Mouse (Mus musculus): Measurements from ENCODE around the gene Adamts13. TPM values are rescaled to one million over a fixed set of nuclear protein-coding genes. Genes with fewer than 3 reads are reported as not detected.

The Adamts13 gene
- total RNA-seq (2012; rRNA removed) (75.1 and 130 TPM in 2 replicates), polyA plus RNA-seq (2012; ENCODE audit: insufficient read depth in 1 of 2, insufficient read length in 2 of 2, low read depth in 1 of 2, low replicate concordance in 2 of 2, missing spikeins in 1 of 2) (10 to 100 TPM in 1 of 2 experiments, not detected in 1; 19.7 TPM)

DNA sequence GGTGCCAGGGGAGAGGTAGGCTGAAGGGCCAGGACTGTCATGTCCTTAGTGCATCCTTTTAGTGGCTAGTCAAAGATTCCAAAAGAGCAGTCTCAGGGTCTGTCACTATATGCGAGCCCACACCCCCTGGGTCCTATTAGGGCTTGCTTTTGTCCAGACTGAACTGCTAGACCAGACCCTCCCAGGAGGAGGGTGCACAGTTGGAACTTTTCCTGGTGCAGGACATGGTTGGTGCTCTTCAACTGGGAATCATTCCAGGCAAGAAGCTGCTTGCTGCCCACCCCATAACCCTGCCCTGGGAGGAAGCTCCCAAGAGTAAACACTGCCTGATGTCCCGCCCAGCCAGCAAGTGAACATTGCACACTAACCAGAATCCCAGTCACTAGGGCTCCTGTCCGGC lies at the start of gene Adamts13:
Gene Adamts13, plus strand, starts transcription at position 301 of the 400 bp plus-strand sequence.
- no peak within 1 kb of the TSS for H3K27ac ChIP-seq (ENCODE audit: control insufficient read depth, low read depth, low read length)
- peaks cover 0 to 14% of the 10 kb centered on the region in 2 experiments; a peak in 2 of 4 replicates for H3K4me1 ChIP-seq (ENCODE audit: control insufficient read depth in 1 of 2, insufficient read depth in 2 of 2, low read length in 2 of 2)

DNA sequence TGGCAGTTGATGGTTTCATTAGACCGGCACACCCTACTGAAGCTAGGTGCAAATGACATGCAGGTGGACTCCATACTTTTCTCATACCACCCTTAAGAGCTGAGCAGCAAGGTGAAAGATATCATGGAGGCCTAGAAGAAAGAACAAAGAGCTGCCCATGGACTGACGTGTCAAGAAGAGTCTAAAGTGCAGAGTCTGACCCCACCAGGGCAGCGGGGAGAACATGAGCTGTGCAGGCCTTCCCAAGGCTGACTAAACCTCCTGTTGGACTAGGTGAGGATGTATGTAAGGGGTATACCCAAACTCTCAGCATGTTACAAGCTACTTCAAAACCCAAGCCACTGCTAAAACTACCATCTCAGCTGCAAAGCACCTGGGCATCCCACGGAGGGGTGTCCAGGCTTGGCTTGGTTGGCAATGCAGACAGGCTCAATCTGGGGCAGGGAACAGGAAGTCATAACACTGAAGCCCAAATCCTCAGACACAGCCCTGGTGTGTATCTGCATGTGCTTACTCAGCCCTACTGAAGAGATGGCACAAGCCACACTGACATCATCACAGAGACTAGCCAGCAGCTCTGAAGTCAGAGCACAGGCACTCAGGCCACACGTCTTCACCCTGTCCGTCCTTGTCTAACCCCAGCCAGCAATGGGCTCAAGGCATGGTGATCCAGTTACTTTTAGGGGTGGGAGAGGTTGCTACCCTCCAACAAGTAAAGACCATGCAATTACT lies 45.3 kb upstream of the Adamts13 start:
- Histone ChIP-seq H3K27ac (ENCODE audit: control insufficient read depth, low read depth, low read length) (no peak overlapping the region), H3K4me1 (ENCODE audit: control insufficient read depth in 1 of 2, insufficient read depth in 2 of 2, low read length in 2 of 2) (peaks cover 5 to 21% of the 10 kb centered on the region in 2 experiments; a peak in 3 of 4 replicates)

More for the DNA sequence above, at the start of gene Adamts13:
- no peaks in the 10 kb centered on the region for H3K79me2 ChIP-seq (ENCODE audit: control insufficient read depth, insufficient read depth, low read length, poor library complexity)
- H3K36me3 ChIP-seq (ENCODE audit: control insufficient read depth in 1 of 2, insufficient read depth in 2 of 2, low read length in 2 of 2): peaks cover 0 to 2% of the 10 kb centered on the region in 2 experiments; a peak in 1 of 4 replicates
- H3K27me3 ChIP-seq (ENCODE audit: control insufficient read depth in 1 of 2, insufficient read depth in 2 of 2, low read length in 2 of 2): no peaks in the 10 kb centered on the region
- no peak within 1 kb of the TSS for H3K9ac ChIP-seq (ENCODE audit: control insufficient read depth, low read depth, low read length, poor library complexity, severe bottlenecking)
- no peak for DNase-seq (ENCODE audit: low read depth, low spot score)
- H3K9me3 ChIP-seq (replicated peaks; ENCODE audit: insufficient read depth, low read length): no peaks in the 10 kb centered on the region
- no peak for TF ChIP-seq ZMIZ1 (IDR thresholded peaks at IDR 0.05; ENCODE audit: low read depth, low read length)
- no peak for TF ChIP-seq TAL1 (IDR thresholded peaks at IDR 0.05; ENCODE audit: low read length)
- no peak for TF ChIP-seq POLR2AphosphoS5 (IDR thresholded peaks at IDR 0.05; ENCODE audit: borderline replicate concordance, low read depth, low read length)
- TF ChIP-seq MEF2A (IDR thresholded peaks at IDR 0.05; ENCODE audit: extremely low read depth, insufficient replicate concordance, low read depth, low read length, poor library complexity, severe bottlenecking): no peak
- TF ChIP-seq RAD21 (IDR thresholded peaks at IDR 0.05; ENCODE audit: low read depth, low read length): no peak
- no peak for TF ChIP-seq ZC3H11A (IDR thresholded peaks at IDR 0.05; ENCODE audit: low read depth, low read length)
- no peak for TF ChIP-seq EP300 (IDR thresholded peaks at IDR 0.05; ENCODE audit: low read depth in 1 of 2, low read length in 2 of 2)
- TF ChIP-seq KAT2A (conservative IDR thresholded peaks at IDR 0.05; ENCODE audit: low read depth, low read length): no peak
- no peak for TF ChIP-seq CHD2 (IDR thresholded peaks at IDR 0.05; ENCODE audit: low read length)
- TF ChIP-seq MYC (IDR thresholded peaks at IDR 0.05; ENCODE audit: low read depth, low read length): no peak
- TF ChIP-seq GATA1 (IDR thresholded peaks at IDR 0.05; ENCODE audit: low read depth, low read length): no peak
- no peak for TF ChIP-seq NRF1 (IDR thresholded peaks at IDR 0.05; ENCODE audit: insufficient read depth, low read depth, low read length, poor library complexity, severe bottlenecking)
- TF ChIP-seq TCF12 (IDR thresholded peaks at IDR 0.05; ENCODE audit: low read depth, low read length): no peak
- no peak for TF ChIP-seq E2F4 (IDR thresholded peaks at IDR 0.05; ENCODE audit: borderline replicate concordance, low read depth, low read length)
- no peak for TF ChIP-seq ETS1 (IDR thresholded peaks at IDR 0.05; ENCODE audit: low read depth, low read length)
- TF ChIP-seq UBTF (IDR thresholded peaks at IDR 0.05; ENCODE audit: borderline replicate concordance, insufficient read depth, low read depth, low read length): no peak
- TF ChIP-seq GABPA (IDR thresholded peaks at IDR 0.05; ENCODE audit: low read depth, low read length): no peak
- no peak for TF ChIP-seq SIN3A (IDR thresholded peaks at IDR 0.05; ENCODE audit: low read length)
- TF ChIP-seq MAFK (IDR thresholded peaks at IDR 0.05; ENCODE audit: borderline replicate concordance, low read depth, low read length): no peak
- H3K4me3 ChIP-seq (ENCODE audit: control insufficient read depth in 1 of 2, insufficient read depth in 1 of 2, low read depth in 2 of 2, low read length in 2 of 2): no peak within 1 kb of the TSS

More for the DNA sequence above, 45.3 kb upstream of the Adamts13 start:
- H3K9ac ChIP-seq (ENCODE audit: control insufficient read depth, low read depth, low read length, poor library complexity, severe bottlenecking): no peak overlapping the region
- TF ChIP-seq MXI1 (IDR thresholded peaks at IDR 0.05; ENCODE audit: low read depth, low read length) (no peak), USF1 (IDR thresholded peaks at IDR 0.05; ENCODE audit: low read depth, low read length) (no peak), CHD1 (IDR thresholded peaks at IDR 0.05; ENCODE audit: low read depth, low read length) (no peak), MEF2A (IDR thresholded peaks at IDR 0.05; ENCODE audit: extremely low read depth, insufficient replicate concordance, low read depth, low read length, poor library complexity, severe bottlenecking) (no peak), POLR2A (IDR thresholded peaks at IDR 0.05; ENCODE audit: control insufficient read depth in 1 of 2, insufficient read depth in 1 of 2, low read depth in 1 of 2, low read length in 2 of 2, poor library complexity in 1 of 2) (no peak; a peak in 1 of 4 replicates), RAD21 (IDR thresholded peaks at IDR 0.05; ENCODE audit: low read depth, low read length) (no peak), SMC3 (IDR thresholded peaks at IDR 0.05; ENCODE audit: low read depth, low read length) (no peak), NELFE (IDR thresholded peaks at IDR 0.05; ENCODE audit: low read depth, low read length) (no peak), MAFK (IDR thresholded peaks at IDR 0.05; ENCODE audit: borderline replicate concordance, low read depth, low read length) (no peak), GABPA (IDR thresholded peaks at IDR 0.05; ENCODE audit: low read depth, low read length) (no peak), UBTF (IDR thresholded peaks at IDR 0.05; ENCODE audit: borderline replicate concordance, insufficient read depth, low read depth, low read length) (no peak), TBP (IDR thresholded peaks at IDR 0.05; ENCODE audit: low read depth, low read length) (no peak)
- H3K4me3 ChIP-seq (ENCODE audit: control insufficient read depth in 1 of 2, insufficient read depth in 1 of 2, low read depth in 2 of 2, low read length in 2 of 2): no peak overlapping the region
- H3K27me3 ChIP-seq (ENCODE audit: control insufficient read depth in 1 of 2, insufficient read depth in 2 of 2, low read length in 2 of 2): no peaks in the 10 kb centered on the region
- H3K36me3 ChIP-seq (ENCODE audit: control insufficient read depth in 1 of 2, insufficient read depth in 2 of 2, low read length in 2 of 2): peaks cover 14 to 24% of the 10 kb centered on the region in 2 experiments
- H3K79me2 ChIP-seq (ENCODE audit: control insufficient read depth, insufficient read depth, low read length, poor library complexity): peaks cover 54% of the 10 kb centered on the region
- H3K9me3 ChIP-seq (replicated peaks; ENCODE audit: insufficient read depth, low read length): no peaks in the 10 kb centered on the region
- DNase-seq (ENCODE audit: low read depth, low spot score): no peak
